Mouse (Mus musculus) heart, adult 2 months (tissue): Measurements from ENCODE around the gene Fgfr2. TPM values are rescaled to one million over a fixed set of nuclear protein-coding genes. Genes with fewer than 3 reads are reported as not detected.

ENCODE experiments used
- DNase-seq, 2 experiments: peaks; one replicate each; pipeline ENCODE4 v3.0.0; 2021
- H3K27ac ChIP-seq: fragments of 200-600 bp; 2 replicates; pipeline ENCODE4 v1.8.1; 2022
- H3K27me3 ChIP-seq: fragments of 200-500 bp; 2 replicates; pipeline ENCODE4 v1.6.1; 2012; ENCODE audit warnings: mild to moderate bottlenecking, low read length, inconsistent platforms, mixed read lengths; ENCODE audit not compliant: control insufficient read depth, insufficient read depth
- H3K36me3 ChIP-seq: fragments of 200-500 bp; 2 replicates; pipeline ENCODE4 v1.6.1; 2012; ENCODE audit warnings: low read length, inconsistent platforms; ENCODE audit not compliant: control insufficient read depth, insufficient read depth
- H3K4me1 ChIP-seq: fragments of 200-500 bp; 2 replicates; pipeline ENCODE4 v1.6.1; 2011; ENCODE audit warnings: low read length; ENCODE audit not compliant: control insufficient read depth, insufficient read depth
- H3K4me3 ChIP-seq: fragments of 200-600 bp; 2 replicates; pipeline ENCODE4 v1.8.1; 2022
- H3K79me2 ChIP-seq: fragments of 200-500 bp; replicated peaks from 2 replicates; pipeline ENCODE4 v1.6.1; 2012; ENCODE audit warnings: mild to moderate bottlenecking, inconsistent platforms, low read length, moderate library complexity, mixed read lengths; ENCODE audit not compliant: control insufficient read depth, insufficient read depth
- H3K9ac ChIP-seq: fragments of 200-500 bp; 2 replicates; pipeline ENCODE4 v1.6.1; 2012; ENCODE audit warnings: low read depth, mild to moderate bottlenecking, control low read depth, inconsistent platforms, low read length, mixed read lengths
- CTCF ChIP-seq: fragments of 200-600 bp; IDR thresholded peaks from 2 replicates; pipeline ENCODE4 v1.8.1; 2022; ENCODE audit warnings: antibody characterized with exemption, mild to moderate bottlenecking, moderate library complexity
- EP300 ChIP-seq: fragments of 200-500 bp; IDR thresholded peaks from 2 replicates; pipeline ENCODE4 v1.6.1; 2011; ENCODE audit warnings: low read depth, low read length, control low read depth; ENCODE audit not compliant: insufficient read depth
- POLR2A ChIP-seq: fragments of 200-500 bp; IDR thresholded peaks from 2 replicates; pipeline ENCODE4 v1.6.1; 2011; ENCODE audit warnings: mild to moderate bottlenecking, low read depth, low read length, control low read depth; ENCODE audit not compliant: insufficient read depth
- WGBS: fragments of 180-500 bp; shearing (Covaris S2); methylation state at CpG from one replicate; pipeline ENCODE4 v1.1.7; 2018; 5-methylcytosine and 5-hydroxymethylcytosine counted together
- intact Hi-C: fragments of 180-260 bp; cut with DNase I; formaldehyde crosslinking; loops from one replicate; pipeline ENCODE4 v1.15.1; 2025
- polyA plus RNA-seq: library from polyadenylated mRNA; depleted of rRNA; stranded (reverse); fragments of >200 nt; gene quantifications from 2 replicates; pipeline ENCODE4 v1.2.3, GENCODE M21; 2012
- total RNA-seq, 2 experiments: library from RNA; stranded (reverse); gene quantifications; 2 replicates each; pipeline ENCODE4 v1.2.3; 2021

Gene Fgfr2
- total and polyA plus RNA-seq, 3 experiments, result 1.1 to 2.0 (median 1.3) TPM

DNA sequence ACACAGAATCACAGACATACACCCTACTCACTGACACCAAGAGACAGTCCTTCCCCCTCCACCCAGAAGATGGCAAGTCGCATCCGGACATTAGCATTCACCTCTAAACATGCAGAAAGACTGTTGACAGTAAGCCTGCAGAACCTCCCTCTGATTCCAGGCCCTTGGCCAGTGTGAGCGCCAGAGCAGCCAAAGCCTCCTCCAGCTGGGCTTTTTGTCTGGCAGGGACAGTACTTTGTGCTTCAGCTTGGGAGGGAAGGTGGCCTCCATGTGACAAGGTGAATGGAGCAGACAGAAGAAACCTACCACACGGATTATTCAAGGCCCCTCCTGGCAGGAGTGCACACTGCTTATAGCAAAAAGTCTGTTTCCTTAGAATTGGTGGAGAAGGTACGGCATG lies 316.9 kb downstream of the Fgfr2 start:
- DNase-seq, result peak; percentile 74 to 82
- Histone ChIP-seq H3K9ac (no peak overlapping the region), H3K4me3 (no peak overlapping the region), H3K79me2 (peaks cover 11% of the 10 kb centered on the region), H3K27ac (peak overlapping the region; percentile 73), H3K36me3 (peaks cover 22% of the 10 kb centered on the region), H3K4me1 (peaks cover 70% of the 10 kb centered on the region), H3K27me3 (no peaks in the 10 kb centered on the region)
- 40% methylated on average over 5 of the region's 5 CpGs for WGBS
- TF ChIP-seq CTCF, result no peak
- TF ChIP-seq POLR2A, result no peak
- TF ChIP-seq EP300, result peak; percentile 78; the same call in 1 of the 2 replicates
- intact Hi-C loops, result loop anchor here (5.0 kb wide), 1 partner anchor 34 kb away; no protein-coding TSS in a partner anchor

DNA sequence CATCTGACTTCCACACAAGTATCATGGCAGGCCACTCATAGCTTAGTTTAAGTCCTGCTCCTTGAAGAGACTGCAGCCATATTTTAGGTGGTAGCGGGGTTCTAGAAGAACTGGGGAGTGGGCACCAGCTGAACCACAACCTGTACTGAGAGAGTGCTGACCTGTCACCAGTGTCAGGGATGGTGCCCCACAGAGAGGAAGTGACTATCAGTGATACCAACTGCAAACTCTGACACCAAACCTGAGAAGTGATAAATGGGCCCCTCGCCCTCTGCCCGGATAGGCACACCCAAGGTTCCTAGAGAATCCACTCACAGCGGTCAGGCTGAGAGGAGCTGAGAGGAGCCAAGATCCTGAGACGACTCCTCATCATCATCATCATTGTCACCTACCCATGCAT lies 318.2 kb downstream of the Fgfr2 start:
- intact Hi-C loops, result loop anchor here (5.0 kb wide), 1 partner anchor 33 kb away; no protein-coding TSS in a partner anchor
- Histone ChIP-seq H3K9ac (no peak overlapping the region), H3K79me2 (peaks cover 11% of the 10 kb centered on the region), H3K27me3 (no peaks in the 10 kb centered on the region), H3K4me3 (no peak overlapping the region), H3K36me3 (peaks cover 25% of the 10 kb centered on the region), H3K4me1 (peaks cover 78% of the 10 kb centered on the region), H3K27ac (peak overlapping the region; percentile 73; the same call in 1 of the 2 replicates)
- DNase-seq, result peak in 1 of 2 experiments; percentile 18
- no peak for TF ChIP-seq POLR2A
- no peak for TF ChIP-seq CTCF
- TF ChIP-seq EP300, result no peak
- 85% methylated on average over 5 of the region's 5 CpGs for WGBS

- WGBS, result 23% methylated on average over 7 of the region's 7 CpGs
- no peaks in the 10 kb centered on the region for H3K27me3 ChIP-seq
- H3K79me2 ChIP-seq, result peaks cover 11% of the 10 kb centered on the region
- H3K27ac ChIP-seq, result peak overlapping the region; percentile 81
- H3K36me3 ChIP-seq, result peaks cover 22% of the 10 kb centered on the region
- peaks cover 79% of the 10 kb centered on the region for H3K4me1 ChIP-seq
- TF ChIP-seq CTCF, result no peak
- no peak for TF ChIP-seq POLR2A
- no peak for TF ChIP-seq EP300
- no peak overlapping the region for H3K9ac ChIP-seq
- H3K4me3 ChIP-seq, result no peak overlapping the region
- intact Hi-C loops, result no loop called here
- DNase-seq, result peak in 1 of 2 experiments; percentile 44
These were observed 318.7 kb downstream of the Fgfr2 start for GRCm38 (mm10) chr7:132804461-132804860.

GRCm38 (mm10) chr7:132803962-132804361 lies 319.2 kb downstream of the Fgfr2 start:
- peaks cover 83% of the 10 kb centered on the region for H3K4me1 ChIP-seq
- H3K4me3 ChIP-seq, result no peak overlapping the region
- intact Hi-C loops, result no loop called here
- DNase-seq, result peak; percentile 56 to 72
- no peaks in the 10 kb centered on the region for H3K27me3 ChIP-seq
- H3K9ac ChIP-seq, result no peak overlapping the region
- TF ChIP-seq EP300, result no peak
- 0 out of 2 replicates have a peak, but pooled peaks have one; percentile 27 for TF ChIP-seq POLR2A
- no peak for TF ChIP-seq CTCF
- WGBS, result 34% methylated on average over 3 of the region's 3 CpGs
- H3K27ac ChIP-seq, result peak overlapping the region; percentile 81
- H3K79me2 ChIP-seq, result peaks cover 11% of the 10 kb centered on the region
- peaks cover 22% of the 10 kb centered on the region for H3K36me3 ChIP-seq

- DNase-seq, result peak in 1 of 2 experiments; percentile 31
- peaks cover 21% of the 10 kb centered on the region for H3K36me3 ChIP-seq
- H3K27me3 ChIP-seq, result no peaks in the 10 kb centered on the region
- no peak overlapping the region for H3K9ac ChIP-seq
- H3K27ac ChIP-seq, result peak overlapping the region; percentile 81
- peaks cover 8% of the 10 kb centered on the region for H3K79me2 ChIP-seq
- H3K4me3 ChIP-seq, result no peak overlapping the region
- 57% methylated on average over 2 of the region's 2 CpGs for WGBS
- intact Hi-C loops, result no loop called here
- peaks cover 84% of the 10 kb centered on the region for H3K4me1 ChIP-seq
- TF ChIP-seq CTCF (no peak), POLR2A (no peak), EP300 (no peak)
These were observed 319.8 kb downstream of the Fgfr2 start for GRCm38 (mm10) chr7:132803336-132803735.

- TF ChIP-seq CTCF (no peak), EP300 (no peak), POLR2A (no peak)
- H3K9ac ChIP-seq, result 0 out of 2 replicates have a peak overlapping the region, but pooled peaks have one; percentile 3
- WGBS, result 57% methylated on average over 11 of the region's 11 CpGs
- peaks cover 82% of the 10 kb centered on the region for H3K4me1 ChIP-seq
- H3K27me3 ChIP-seq, result no peaks in the 10 kb centered on the region
- H3K79me2 ChIP-seq, result peaks cover 8% of the 10 kb centered on the region
- intact Hi-C loops, result no loop called here
- DNase-seq, result peak; percentile 36 to 51
- H3K4me3 ChIP-seq, result no peak overlapping the region
- peaks cover 20% of the 10 kb centered on the region for H3K36me3 ChIP-seq
- peak overlapping the region; percentile 81 for H3K27ac ChIP-seq
These were observed 320.5 kb downstream of the Fgfr2 start for GRCm38 (mm10) chr7:132802691-132803090.
